Mouse (Mus musculus) embryonic fibroblast, embryonic 13.5 days (primary cell): Measurements from ENCODE around the gene Olfr750. TPM values are rescaled to one million over a fixed set of nuclear protein-coding genes. Genes with fewer than 3 reads are reported as not detected.
"Not testable (repeated sequence)": the region's sequence is repeated elsewhere in the genome, so short reads cannot be mapped to it uniquely, and the experiment has no call there.

Source experiments
- H3K27ac ChIP-seq: 2 replicates; pipeline ENCODE4 v1.5.1; 2012; ENCODE audit warnings: low read length, control low read depth, inconsistent platforms; ENCODE audit not compliant: insufficient read depth
- H3K4me1 ChIP-seq: 2 replicates; pipeline ENCODE4 v1.6.1; 2011; ENCODE audit warnings: low read length; ENCODE audit not compliant: control insufficient read depth, insufficient read depth
- H3K4me3 ChIP-seq: 2 replicates; pipeline ENCODE4 v1.5.1; 2011; ENCODE audit warnings: mild to moderate bottlenecking, control low read depth, low read length; ENCODE audit not compliant: insufficient read depth
- CTCF ChIP-seq: IDR thresholded peaks from 2 replicates; pipeline ENCODE4 v1.5.1; 2011; ENCODE audit warnings: mild to moderate bottlenecking, control low read depth, low read length, moderate library complexity, borderline replicate concordance; ENCODE audit not compliant: insufficient read depth
- POLR2A ChIP-seq: IDR thresholded peaks from 2 replicates; pipeline ENCODE4 v1.6.1; 2011; ENCODE audit warnings: low read depth, mild to moderate bottlenecking, control low read depth, low read length, moderate library complexity
- polyA plus RNA-seq: library from polyadenylated mRNA; stranded (reverse); fragments of >200 nt; gene quantifications from 2 replicates; pipeline ENCODE4 v1.2.4, GENCODE M21; 2011; ENCODE audit warnings: low read depth; ENCODE audit not compliant: missing spikeins, insufficient read length

The Olfr750 gene
- not detected in 2 replicates for polyA plus RNA-seq

- H3K4me3 ChIP-seq: no peak within 1 kb of the TSS
- no peak within 1 kb of the TSS for H3K27ac ChIP-seq
- no peaks in the 10 kb centered on the region for H3K4me1 ChIP-seq
- no peak for TF ChIP-seq POLR2A
- no peak for TF ChIP-seq CTCF
These were observed at the start of gene Olfr750 for GRCm38 (mm10) chr14:51074335-51074734. Gene Olfr750, minus strand, starts transcription at chr14:51074435.

DNA sequence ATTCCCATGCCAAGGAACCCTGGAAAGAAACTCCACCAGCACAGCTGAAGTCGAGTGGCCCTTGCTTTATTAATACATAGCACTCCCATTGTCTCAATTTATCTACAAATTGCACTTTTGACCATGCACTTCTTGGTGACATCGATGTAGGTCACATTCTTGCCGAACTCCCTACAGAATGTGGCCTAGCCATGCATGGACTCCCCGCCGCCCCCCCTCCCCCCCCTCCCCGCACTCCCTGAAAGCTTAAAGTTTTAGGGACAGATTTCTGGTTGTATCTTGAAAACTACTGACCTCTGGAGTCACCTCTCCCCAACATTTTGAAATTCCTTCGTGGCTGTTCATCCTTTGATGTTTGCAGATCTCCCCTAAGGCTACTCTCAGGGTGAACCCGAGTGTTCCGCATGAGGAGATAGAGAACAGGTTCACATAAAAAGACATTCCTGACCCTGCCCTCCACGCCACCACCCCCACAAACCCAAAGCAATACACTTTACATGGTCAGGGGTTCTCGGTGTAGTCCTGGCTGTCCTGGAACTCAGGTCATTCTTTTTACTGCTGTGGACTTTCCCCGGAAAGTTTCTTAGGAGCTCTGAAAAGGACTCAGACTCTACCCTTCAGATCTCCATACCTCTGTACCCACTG lies 39.8 kb upstream of the Olfr750 start, which contains the start of gene Eddm3b:
TSS of gene Eddm3b (plus strand) at position 511 of the 645 bp plus-strand sequence.
- no peak within 1 kb of the TSS for H3K4me3 ChIP-seq
- no peak within 1 kb of the TSS for H3K27ac ChIP-seq
- no peaks in the 10 kb centered on the region for H3K4me1 ChIP-seq
- no peak for TF ChIP-seq POLR2A
- TF ChIP-seq CTCF: no peak

DNA sequence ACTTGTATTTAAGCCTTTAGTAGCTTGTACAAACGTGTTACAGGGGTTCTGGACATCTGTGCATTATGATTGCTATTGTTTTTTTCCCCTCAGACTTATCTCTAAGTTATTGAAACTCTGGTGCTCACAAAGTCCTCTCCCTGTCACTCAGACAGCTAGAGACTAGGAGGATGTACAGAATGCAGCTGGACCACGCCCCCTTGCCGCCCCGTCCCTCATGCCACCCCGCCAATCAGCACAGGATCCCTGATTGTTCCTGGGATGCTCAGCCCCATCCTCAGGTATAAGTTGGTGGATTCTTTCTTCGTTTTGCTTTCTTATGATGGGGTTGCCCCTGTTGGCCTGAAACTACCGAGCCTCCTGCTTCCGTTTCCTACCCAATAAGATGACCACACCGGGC lies 39.2 kb upstream of the Olfr750 start:
- no peak for TF ChIP-seq POLR2A
- no peak for TF ChIP-seq CTCF

GRCm38 (mm10) chr14:51111966-51112365 lies 37.7 kb upstream of the Olfr750 start:
- Histone ChIP-seq H3K27ac (no peak overlapping the region), H3K4me1 (no peaks in the 10 kb centered on the region), H3K4me3 (no peak overlapping the region)
- TF ChIP-seq POLR2A (no peak), CTCF (no peak)

More for the DNA sequence above, 39.2 kb upstream of the Olfr750 start:
- no peaks in the 10 kb centered on the region for H3K4me1 ChIP-seq
- H3K4me3 ChIP-seq: no peak overlapping the region
- H3K27ac ChIP-seq: no peak overlapping the region

GRCm38 (mm10) chr14:51106449-51106967 lies 32.3 kb upstream of the Olfr750 start:
- H3K4me1 ChIP-seq: no peaks in the 10 kb centered on the region
- H3K4me3 ChIP-seq: no peak overlapping the region
- no peak overlapping the region for H3K27ac ChIP-seq
- TF ChIP-seq CTCF: no peak
- no peak for TF ChIP-seq POLR2A

DNA sequence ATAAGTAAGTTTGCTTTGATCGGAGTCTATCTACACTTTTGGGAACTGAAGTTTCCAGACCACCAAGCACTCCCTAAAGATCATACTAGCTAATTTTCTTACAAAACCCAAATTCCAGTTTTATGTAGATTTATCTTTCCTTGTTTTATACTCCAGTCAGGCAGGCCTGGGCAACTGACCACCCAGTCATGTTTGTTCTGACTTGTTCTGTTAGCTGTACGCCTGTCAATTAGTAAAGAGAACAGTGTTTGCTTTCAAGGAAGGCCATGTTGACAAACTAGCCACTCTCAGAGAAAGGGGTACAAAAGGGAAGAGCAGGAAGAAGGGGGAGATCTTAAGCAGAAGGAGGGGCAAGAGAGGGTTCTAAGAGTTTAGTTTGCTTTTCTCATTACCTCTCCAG lies 30.1 kb upstream of the Olfr750 start:
- Histone ChIP-seq H3K4me3 (no peak overlapping the region), H3K27ac (no peak overlapping the region), H3K4me1 (no peaks in the 10 kb centered on the region)
- TF ChIP-seq CTCF (no peak), POLR2A (no peak)

GRCm38 (mm10) chr14:51103217-51103616 lies 29.0 kb upstream of the Olfr750 start:
- peak; percentile 77; the same call in 1 of the 2 replicates for TF ChIP-seq CTCF
- no peak for TF ChIP-seq POLR2A
- H3K4me3 ChIP-seq: no peak overlapping the region
- H3K4me1 ChIP-seq: no peaks in the 10 kb centered on the region
- no peak overlapping the region for H3K27ac ChIP-seq

DNA sequence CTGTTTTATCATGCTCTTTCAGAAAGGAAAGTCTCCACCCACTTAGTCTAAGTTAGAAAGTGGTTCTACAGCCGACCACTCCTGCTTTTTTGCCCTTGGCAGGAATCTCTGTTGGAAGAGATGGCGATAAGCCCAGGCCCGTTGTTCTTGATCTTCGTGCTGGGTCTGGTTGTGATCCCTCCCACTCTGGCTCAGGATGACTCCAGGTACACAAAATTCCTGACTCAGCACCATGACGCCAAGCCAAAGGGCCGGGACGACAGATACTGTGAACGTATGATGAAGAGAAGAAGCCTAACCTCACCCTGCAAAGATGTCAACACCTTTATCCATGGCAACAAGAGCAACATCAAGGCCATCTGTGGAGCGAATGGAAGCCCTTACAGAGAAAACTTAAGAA lies 27.0 kb upstream of the Olfr750 start:
- H3K4me1 ChIP-seq: no peaks in the 10 kb centered on the region
- TF ChIP-seq POLR2A: no peak
- TF ChIP-seq CTCF: no peak
- H3K27ac ChIP-seq: no peak overlapping the region
- H3K4me3 ChIP-seq: no peak overlapping the region

DNA sequence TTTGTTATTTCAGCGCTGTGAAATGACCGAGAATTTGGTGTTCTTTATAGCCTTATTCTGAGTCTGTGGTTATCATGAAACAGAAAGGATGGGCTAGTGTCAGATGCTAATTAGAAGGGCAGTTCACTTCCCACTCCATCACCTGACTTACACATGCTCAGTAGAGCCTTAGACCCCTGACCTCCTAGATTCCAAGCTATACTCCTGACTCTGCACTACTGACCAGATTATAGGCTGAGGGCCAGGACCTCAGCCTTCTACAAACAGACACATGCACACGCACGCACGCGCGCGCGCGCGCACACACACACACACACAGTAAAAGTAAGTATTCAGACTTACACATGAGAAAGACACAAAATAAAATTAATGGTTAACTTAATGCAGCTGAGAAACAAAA lies 24.7 kb upstream of the Olfr750 start:
- TF ChIP-seq CTCF (no peak), POLR2A (no peak)
- Histone ChIP-seq H3K4me1 (peaks cover 5% of the 10 kb centered on the region; the same call in 1 of the 2 replicates), H3K27ac (no peak overlapping the region), H3K4me3 (no peak overlapping the region)

DNA sequence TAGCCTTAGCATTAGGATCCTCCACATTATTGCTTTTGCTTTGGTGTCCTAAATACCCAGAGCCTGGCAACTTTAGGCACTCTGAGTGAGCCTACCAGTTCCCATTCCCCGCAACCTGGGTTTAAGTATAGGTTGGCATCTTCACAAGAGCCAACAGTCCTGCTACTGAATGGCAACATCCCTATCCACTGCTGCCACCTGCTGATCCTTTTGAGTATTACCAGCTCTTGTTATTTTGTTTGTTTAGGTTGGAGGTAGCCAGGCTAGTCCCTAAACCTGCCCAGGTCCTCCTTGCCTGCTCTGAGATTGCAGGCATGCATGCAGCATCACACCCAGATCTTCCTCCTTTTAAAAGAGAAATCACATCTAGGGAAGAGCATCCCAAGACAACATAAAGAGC lies 24.1 kb upstream of the Olfr750 start:
- not testable (repeated sequence) for H3K4me1 ChIP-seq, H3K27ac ChIP-seq, H3K4me3 ChIP-seq
